Mouse (Mus musculus) kidney, embryonic 14.5 days (tissue): ENCODE results near the gene Muc13. TPM values are rescaled to one million over a fixed set of nuclear protein-coding genes. Genes with fewer than 3 reads are reported as not detected.

Experiments
- ATAC-seq: fragments of 200-750 bp; cut with Nextera tagmentation; 2 replicates; pipeline ENCODE4 v1.8.0; 2017; ENCODE audit warnings: moderate number of reproducible peaks, mild to moderate bottlenecking, moderate TSS enrichment, moderate library complexity; ENCODE audit not compliant: low FRiP score, low TSS enrichment
- H3K27ac ChIP-seq: fragments of 300-500 bp; sonication (generic); 2 replicates; pipeline ENCODE4 v1.5.1; 2014; ENCODE audit warnings: low read depth, mild to moderate bottlenecking, low read length, moderate library complexity, mixed read lengths
- H3K27me3 ChIP-seq: fragments of 300-500 bp; sonication (generic); 2 replicates; pipeline ENCODE4 v1.6.1; 2014; ENCODE audit warnings: mild to moderate bottlenecking, low read length; ENCODE audit not compliant: control insufficient read depth, insufficient read depth
- H3K36me3 ChIP-seq: fragments of 300-500 bp; sonication (generic); 2 replicates; pipeline ENCODE4 v1.6.1; 2014; ENCODE audit warnings: low read length, mixed read lengths; ENCODE audit not compliant: control insufficient read depth, insufficient read depth
- H3K4me1 ChIP-seq: fragments of 300-500 bp; sonication (generic); 2 replicates; pipeline ENCODE4 v1.6.1; 2014; ENCODE audit warnings: low read length, mixed read lengths; ENCODE audit not compliant: control insufficient read depth, insufficient read depth
- H3K4me2 ChIP-seq: fragments of 300-500 bp; sonication (generic); replicated peaks from 2 replicates; pipeline ENCODE4 v1.6.1; 2014; ENCODE audit warnings: low read depth, mild to moderate bottlenecking, low read length
- H3K4me3 ChIP-seq: fragments of 300-500 bp; sonication (generic); 2 replicates; pipeline ENCODE4 v1.5.1; 2014; ENCODE audit warnings: mild to moderate bottlenecking, low read length
- H3K9ac ChIP-seq: fragments of 300-500 bp; sonication (generic); 2 replicates; pipeline ENCODE4 v1.6.1; 2014; ENCODE audit warnings: low read depth, mild to moderate bottlenecking, low read length, moderate library complexity
- H3K9me3 ChIP-seq: fragments of 300-500 bp; sonication (generic); 2 replicates; pipeline ENCODE4 v1.6.1; 2016; ENCODE audit warnings: low read length; ENCODE audit not compliant: control insufficient read depth
- WGBS: fragments of 180-500 bp; shearing (Covaris S2); extraction: QIAGEN DNeasy Blood & Tissue Kit; methylation state at CpG from one replicate; pipeline ENCODE4 v1.1.7; 2014; 5-methylcytosine and 5-hydroxymethylcytosine counted together
- polyA plus RNA-seq: library from polyadenylated mRNA; unstranded; fragments of >200 nt; fragmentation: Nextera tagmentation; extraction: Ambion mirVana; gene quantifications from 2 replicates; pipeline ENCODE4 v1.2.1, GENCODE M21; 2014

Muc13 gene
- polyA plus RNA-seq, 1 experiment from 2014 or later, result 0.09 TPM

DNA sequence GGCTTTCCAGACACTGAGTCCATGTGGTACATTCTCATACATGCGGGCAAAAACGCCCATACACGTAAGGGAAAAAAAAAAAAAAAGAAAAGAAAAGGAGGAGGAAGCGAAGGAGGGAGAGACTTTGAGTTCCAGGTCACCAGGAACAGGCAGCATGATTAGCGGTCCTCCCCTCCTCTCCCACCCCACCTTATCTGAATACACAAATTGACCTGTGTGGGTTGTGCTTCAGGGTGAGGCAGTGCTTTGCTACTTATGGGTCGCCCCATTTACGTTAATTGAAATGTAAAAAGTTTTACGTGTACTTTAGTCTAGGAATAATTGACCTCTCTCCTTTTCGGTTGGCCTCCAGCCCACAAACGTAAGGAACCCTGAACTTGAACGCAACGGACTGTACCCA, 27.5 kb upstream of the Muc13 start:
- Histone ChIP-seq H3K9ac (no peak overlapping the region), H3K4me2 (no peak overlapping the region), H3K36me3 (no peaks in the 10 kb centered on the region; the same call in 1 of the 2 replicates), H3K27me3 (no peaks in the 10 kb centered on the region), H3K4me3 (no peak overlapping the region), H3K27ac (no peak overlapping the region), H3K9me3 (no peaks in the 10 kb centered on the region), H3K4me1 (no peaks in the 10 kb centered on the region)
- ATAC-seq, result no peak
- 82% methylated on average over 12 of the region's 12 CpGs for WGBS

DNA sequence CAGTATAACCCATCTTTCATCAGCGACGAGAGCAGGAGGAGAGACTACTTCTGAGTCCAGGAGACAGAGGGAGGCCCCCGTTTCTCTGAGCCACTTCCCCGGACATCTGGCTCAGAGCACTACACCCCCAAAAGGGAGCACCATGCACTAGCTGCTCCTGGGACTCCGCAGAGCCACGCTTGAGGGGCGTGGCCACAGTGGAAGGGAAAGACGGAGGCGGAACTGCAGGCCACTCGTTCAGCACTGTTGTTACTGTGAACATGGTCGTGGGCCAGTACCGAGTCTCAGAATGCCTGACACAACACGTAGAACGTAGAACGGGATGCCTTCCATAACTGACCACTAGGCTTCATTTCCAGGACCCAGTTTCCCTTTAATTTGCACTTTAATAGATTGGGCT, 27.1 kb upstream of the Muc13 start:
- 72% methylated on average over 15 of the region's 15 CpGs for WGBS
- H3K4me3 ChIP-seq, result no peak overlapping the region
- no peaks in the 10 kb centered on the region for H3K9me3 ChIP-seq
- H3K4me1 ChIP-seq, result no peaks in the 10 kb centered on the region
- H3K9ac ChIP-seq, result no peak overlapping the region
- no peaks in the 10 kb centered on the region; the same call in 1 of the 2 replicates for H3K36me3 ChIP-seq
- ATAC-seq, result no peak
- H3K27ac ChIP-seq, result no peak overlapping the region
- H3K4me2 ChIP-seq, result no peak overlapping the region
- H3K27me3 ChIP-seq, result no peaks in the 10 kb centered on the region

DNA sequence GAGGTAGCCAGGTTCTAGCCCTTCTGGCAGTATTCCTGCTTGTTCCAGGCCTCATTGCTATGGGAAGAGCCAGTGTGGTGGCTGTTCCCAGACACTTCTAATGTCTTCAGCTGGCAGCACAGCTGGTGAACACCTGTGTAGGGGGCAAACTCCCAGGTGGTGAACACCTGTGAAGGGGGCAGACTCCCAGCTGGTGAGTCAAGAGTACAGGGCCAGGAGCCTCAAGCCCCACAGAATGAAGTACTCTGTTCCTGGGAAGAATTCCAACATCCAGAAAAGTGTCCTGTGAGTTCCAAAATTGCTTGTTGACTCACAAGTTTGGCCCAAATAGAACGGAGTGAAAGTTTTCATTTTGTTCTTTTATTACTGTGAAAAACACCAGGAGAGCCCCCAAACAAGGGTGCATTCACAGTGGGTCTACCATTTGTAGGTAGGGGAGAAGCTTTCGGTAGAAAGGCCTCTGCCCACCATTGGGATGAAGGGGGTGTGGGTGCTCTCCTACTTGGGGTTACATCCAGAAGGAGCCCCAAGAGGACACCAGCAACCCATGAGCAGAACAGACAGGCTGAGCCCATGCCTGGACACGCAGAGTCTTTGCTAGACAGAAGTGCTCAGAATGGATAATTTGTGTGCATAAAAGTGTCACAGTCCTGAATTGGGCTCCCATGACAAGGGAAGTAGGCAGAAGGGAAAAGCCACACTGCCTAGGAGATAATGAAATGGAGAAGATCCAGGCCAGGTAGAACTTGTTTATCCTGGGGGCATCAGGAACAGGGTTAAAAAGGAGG, 25.2 kb upstream of the Muc13 start:
- Histone ChIP-seq H3K9me3 (no peaks in the 10 kb centered on the region), H3K36me3 (no peaks in the 10 kb centered on the region), H3K4me1 (no peaks in the 10 kb centered on the region), H3K4me2 (no peak overlapping the region), H3K4me3 (no peak overlapping the region), H3K27ac (no peak overlapping the region), H3K27me3 (no peaks in the 10 kb centered on the region), H3K9ac (no peak overlapping the region)
- 85% methylated on average over 3 of the region's 3 CpGs for WGBS
- no peak for ATAC-seq

DNA sequence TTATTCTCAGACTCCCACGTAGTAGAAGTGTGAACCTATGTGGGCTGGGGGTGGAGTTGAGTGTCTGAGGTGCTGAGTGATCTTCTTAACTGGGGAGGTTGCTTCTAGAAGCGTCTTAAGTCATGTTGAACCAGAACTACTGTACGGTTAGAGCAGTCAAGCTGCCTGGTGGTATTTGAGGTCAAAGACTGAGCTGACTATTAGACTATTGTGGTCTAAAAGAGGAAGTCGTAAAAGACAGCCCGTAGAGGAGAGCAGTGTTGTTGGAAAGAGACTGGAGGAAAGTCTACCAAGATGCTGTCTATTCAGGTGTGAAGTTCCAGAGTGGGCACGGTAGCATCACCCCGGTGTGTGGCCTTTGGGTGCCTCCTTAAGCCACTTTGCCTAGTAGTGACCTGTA, 24.0 kb upstream of the Muc13 start:
- Histone ChIP-seq H3K9me3 (no peaks in the 10 kb centered on the region), H3K4me1 (no peaks in the 10 kb centered on the region), H3K9ac (no peak overlapping the region), H3K27me3 (no peaks in the 10 kb centered on the region), H3K4me2 (no peak overlapping the region), H3K36me3 (no peaks in the 10 kb centered on the region), H3K4me3 (no peak overlapping the region), H3K27ac (no peak overlapping the region)
- ATAC-seq, result no peak
- WGBS, result 67% methylated on average over 7 of the region's 7 CpGs

DNA sequence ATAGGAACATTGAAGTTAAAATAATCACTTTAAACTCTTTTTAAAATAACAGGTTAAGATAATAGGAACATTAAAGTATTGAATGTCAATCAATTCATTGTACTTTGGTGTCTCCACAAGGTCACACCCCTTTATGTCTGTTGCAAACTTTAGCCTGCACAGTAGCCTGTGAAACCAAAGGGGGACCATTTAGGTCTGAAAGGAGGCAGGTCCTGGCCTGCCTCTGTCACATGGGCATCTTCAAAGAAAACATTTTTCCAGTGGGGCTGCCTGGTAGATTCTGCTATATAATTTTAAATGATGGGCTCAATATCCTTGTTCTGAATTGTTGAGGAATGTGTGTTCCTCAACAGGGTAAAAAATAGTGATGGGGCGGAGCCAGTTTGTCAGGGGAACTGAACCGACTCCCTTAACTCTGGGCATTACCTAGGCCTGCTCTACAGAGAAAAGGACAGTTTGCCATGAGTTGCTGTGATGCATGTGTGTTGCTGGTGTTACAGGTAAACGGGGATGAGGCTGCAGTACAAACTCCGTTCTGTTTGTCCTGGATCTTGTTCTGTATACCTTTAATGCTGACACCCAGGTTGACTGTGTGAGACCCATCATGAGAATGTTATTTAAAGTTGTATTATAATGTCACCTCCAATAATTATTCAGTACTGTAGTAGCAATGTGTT, 22.9 kb upstream of the Muc13 start:
- Histone ChIP-seq H3K27me3 (no peaks in the 10 kb centered on the region), H3K4me2 (no peak overlapping the region), H3K36me3 (no peaks in the 10 kb centered on the region), H3K9me3 (no peaks in the 10 kb centered on the region), H3K9ac (no peak overlapping the region), H3K4me1 (no peaks in the 10 kb centered on the region), H3K4me3 (no peak overlapping the region), H3K27ac (no peak overlapping the region)
- WGBS, result 89% methylated on average over 4 of the region's 4 CpGs
- no peak for ATAC-seq

DNA sequence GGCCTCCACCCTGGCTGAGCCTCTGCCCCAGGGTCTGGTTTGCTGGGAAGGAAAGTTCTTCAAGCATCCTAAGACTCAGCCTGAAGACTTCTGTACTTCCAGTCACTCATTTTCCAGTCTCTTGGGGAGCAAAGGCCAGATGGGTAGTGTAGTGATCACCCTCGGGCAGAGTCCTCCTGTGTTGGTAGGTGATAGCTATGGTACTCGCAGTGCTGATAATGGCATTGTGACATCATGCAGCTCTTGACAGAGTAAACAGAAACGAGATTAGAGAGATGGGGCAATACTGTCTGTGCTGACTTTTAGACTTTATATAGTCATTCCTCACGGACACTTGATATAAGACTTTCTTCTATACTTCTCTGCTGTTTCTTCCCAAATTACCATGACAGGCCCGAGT, 21.0 kb upstream of the Muc13 start:
- no peak overlapping the region for H3K4me3 ChIP-seq
- H3K9me3 ChIP-seq, result no peaks in the 10 kb centered on the region
- H3K4me1 ChIP-seq, result no peaks in the 10 kb centered on the region
- ATAC-seq, result no peak
- no peak overlapping the region for H3K27ac ChIP-seq
- no peaks in the 10 kb centered on the region for H3K36me3 ChIP-seq
- no peak overlapping the region for H3K4me2 ChIP-seq
- H3K27me3 ChIP-seq, result no peaks in the 10 kb centered on the region
- H3K9ac ChIP-seq, result no peak overlapping the region
- 86% methylated on average over 5 of the region's 5 CpGs for WGBS

DNA sequence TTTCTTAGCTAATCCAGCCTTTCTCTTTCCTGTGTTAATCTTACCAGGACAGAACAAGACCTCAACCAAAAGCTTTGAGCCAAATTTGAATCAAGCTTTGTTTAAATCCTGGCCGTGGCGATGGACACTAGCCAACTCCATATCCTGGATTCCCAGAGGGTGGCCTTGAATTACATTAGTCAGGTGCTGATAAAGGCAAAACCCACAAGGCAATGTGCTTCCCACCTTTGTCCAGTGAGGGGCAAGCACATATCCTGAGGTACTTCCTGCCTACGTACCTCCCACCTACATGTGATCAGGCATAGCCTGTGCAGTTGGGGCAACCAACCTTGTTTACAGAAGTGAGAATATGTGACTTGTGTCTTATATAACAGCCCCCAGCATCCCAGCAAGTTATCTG, 18.9 kb upstream of the Muc13 start:
- Histone ChIP-seq H3K9me3 (no peaks in the 10 kb centered on the region), H3K27me3 (no peaks in the 10 kb centered on the region), H3K4me3 (no peak overlapping the region), H3K27ac (no peak overlapping the region), H3K4me2 (no peak overlapping the region), H3K4me1 (no peaks in the 10 kb centered on the region), H3K36me3 (no peaks in the 10 kb centered on the region), H3K9ac (no peak overlapping the region)
- 79% methylated on average over 3 of the region's 3 CpGs for WGBS
- no peak for ATAC-seq

DNA sequence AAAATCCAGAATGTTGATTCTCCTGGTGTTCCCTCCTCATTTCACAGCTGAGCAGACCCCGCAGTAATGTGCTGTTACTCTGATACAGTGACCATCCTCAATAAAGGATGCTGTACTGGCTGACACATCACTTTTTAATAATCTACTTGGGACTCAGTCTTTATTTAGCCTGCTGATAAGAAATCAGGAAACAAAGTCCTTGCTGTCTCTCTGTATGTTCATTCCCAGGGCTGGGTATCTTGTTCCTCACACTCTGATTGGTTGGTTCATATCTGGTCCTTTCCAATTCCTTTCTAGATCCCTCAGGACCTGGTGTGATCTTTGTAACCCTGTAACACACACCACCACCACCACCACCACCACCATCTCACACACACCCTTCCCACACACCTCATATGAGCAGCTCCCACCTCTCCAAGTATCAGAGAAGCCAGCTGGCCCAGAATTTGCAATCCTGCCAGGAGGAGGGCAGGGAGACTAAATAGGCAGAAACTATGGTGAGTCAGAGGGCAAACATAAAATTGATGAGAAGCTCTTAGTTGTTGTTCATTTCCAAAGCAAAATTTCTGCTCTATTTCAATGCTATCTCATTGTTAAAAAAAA, 18.0 kb upstream of the Muc13 start:
- H3K9me3 ChIP-seq, result no peaks in the 10 kb centered on the region
- H3K4me1 ChIP-seq, result no peaks in the 10 kb centered on the region
- 94% methylated on average over 1 of the region's 1 CpGs for WGBS
- no peaks in the 10 kb centered on the region for H3K27me3 ChIP-seq
- no peak overlapping the region for H3K4me2 ChIP-seq
- no peak overlapping the region for H3K9ac ChIP-seq
- H3K36me3 ChIP-seq, result no peaks in the 10 kb centered on the region
- no peak for ATAC-seq
- H3K27ac ChIP-seq, result no peak overlapping the region
- no peak overlapping the region for H3K4me3 ChIP-seq
